Mouse (Mus musculus): ENCODE measurements around the gene Cadm1.

DNA sequence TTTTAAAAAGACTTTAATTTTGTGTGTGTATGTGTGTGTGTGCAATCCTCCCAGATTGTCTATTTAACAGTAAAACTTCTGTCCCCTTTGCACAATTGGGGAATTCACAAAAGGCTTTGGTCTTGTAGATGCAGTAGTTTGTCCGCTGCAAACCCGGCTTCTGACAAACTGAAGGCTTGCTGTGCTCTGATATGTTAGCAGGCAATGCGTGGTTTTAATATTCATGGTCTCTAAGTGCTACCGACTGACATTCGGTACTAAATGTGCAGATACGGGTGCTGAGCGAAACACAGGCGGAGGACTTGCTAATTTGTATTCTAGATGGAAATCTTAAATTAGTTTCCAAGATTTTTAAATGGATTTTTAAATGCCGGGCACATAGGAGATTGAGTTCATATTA lies 176.4 kb downstream of the Cadm1 start:
- no peak for TF ChIP-seq CTCF (conservative IDR thresholded peaks at IDR 0.05; ENCODE audit: insufficient read depth, insufficient read length, low read depth, low read length)
- TF ChIP-seq POLR2A (IDR thresholded peaks at IDR 0.05; ENCODE audit: low read depth, low read length), result no peak

Data from kidney, adult 2 months (tissue).